Mouse (Mus musculus) naive thymus-derived CD4-positive, alpha-beta T cell, adult 2 months (primary cell): ENCODE results near the gene ccdc198.
A peak's percentile ranks its signal among the peaks of the same experiment; 100 is the strongest.

Source experiments
- DNase-seq: peaks from one replicate; pipeline ENCODE4 v3.0.0-alpha.2; 2011; ENCODE audit warnings: low read depth

ccdc198 gene

DNA sequence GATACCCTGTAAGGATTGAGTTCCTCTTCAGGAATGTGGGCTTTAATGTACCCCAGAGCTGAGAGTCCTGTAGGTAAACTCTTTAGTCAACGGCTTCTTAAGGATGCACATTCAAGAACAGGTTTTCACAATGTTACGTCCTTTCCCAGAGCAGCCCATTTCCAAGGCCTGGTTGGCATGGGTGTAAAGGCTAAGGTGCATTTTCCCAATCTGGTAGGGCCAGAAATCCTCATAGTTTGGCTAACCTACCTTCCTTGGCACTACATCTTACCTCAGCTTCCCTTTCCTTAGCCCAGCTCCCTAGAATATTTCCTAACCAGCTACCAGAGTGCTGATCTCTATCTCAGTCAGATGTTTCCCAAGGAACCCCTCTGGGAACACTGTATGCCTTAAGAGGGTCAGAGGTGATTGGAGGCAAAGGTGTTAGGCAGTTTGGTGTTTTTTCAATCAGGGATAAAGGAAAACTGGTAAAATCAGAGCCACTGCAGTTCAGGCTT is 48.2 kb downstream of the ccdc198 start:
- DNase-seq: no peak

GRCm38 (mm10) chr14:49186270-49186669 is 59.0 kb downstream of the ccdc198 start:
- DNase-seq: no peak

- no peak for DNase-seq
These were observed 65.5 kb downstream of the ccdc198 start for GRCm38 (mm10) chr14:49179736-49180135.

GRCm38 (mm10) chr14:49173290-49174135 is 71.8 kb downstream of the ccdc198 start:
- DNase-seq: peak; percentile 38

DNA sequence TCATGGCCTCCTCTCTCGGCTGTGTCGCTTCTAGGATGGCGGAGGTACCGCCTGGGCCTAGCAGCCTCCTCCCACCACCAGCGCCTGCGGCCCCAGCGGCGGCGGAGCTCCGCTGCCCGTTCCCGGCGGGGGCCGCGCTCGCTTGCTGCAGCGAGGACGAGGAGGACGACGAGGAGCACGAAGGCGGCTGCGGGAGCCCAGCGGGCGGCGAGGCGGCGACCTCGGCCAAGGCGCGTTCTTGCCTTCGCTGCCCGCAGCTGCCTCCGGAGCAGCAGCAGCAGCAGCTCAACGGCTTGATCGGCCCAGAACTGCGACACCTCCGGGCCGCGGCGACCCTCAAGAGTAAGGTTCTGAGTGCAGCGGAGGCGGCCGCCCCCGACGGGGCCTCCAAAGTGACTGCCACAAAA is 72.7 kb downstream of the ccdc198 start:
- DNase-seq: peak; percentile 79

DNA sequence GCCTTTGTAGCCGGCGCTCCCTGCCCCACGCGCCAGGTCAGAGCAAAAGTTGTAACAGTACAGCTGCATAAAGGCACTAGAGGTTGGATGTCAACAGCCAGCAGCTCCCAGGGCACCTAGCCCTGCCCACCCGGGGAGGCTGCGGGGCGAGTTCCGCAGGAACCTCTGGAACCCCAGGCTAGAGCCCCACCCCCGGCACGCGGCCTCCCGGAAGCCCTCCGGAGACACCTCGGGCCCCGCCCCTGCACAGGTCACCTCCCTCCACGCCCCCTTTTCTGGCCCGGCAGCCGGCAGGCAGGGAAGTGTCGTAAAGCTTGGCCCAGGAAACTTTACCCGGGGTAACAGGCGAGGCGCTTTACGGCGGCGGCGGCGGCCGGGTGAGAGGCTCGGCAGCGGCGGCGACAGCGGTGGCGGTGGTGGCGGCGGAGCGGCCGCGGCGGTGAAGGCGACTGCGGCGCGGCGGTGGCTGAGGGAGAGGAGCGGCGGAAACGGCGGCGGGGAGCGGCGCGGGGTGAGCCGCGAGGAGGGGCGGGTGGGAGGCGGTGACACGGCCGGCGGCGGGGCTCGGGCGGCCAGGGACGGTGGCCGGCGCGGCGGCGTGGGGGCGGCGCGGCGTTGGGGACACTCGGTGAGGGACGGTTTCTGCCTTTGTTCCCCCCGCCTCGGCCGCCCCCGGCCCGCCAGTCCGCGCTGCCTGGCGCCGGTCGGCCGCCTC is 73.2 kb downstream of the ccdc198 start, which contains the start of gene Naa30:
Gene Naa30 (plus strand): TSS at position 360 of the 715 bp plus-strand sequence.
- peak; percentile 95 for DNase-seq

DNA sequence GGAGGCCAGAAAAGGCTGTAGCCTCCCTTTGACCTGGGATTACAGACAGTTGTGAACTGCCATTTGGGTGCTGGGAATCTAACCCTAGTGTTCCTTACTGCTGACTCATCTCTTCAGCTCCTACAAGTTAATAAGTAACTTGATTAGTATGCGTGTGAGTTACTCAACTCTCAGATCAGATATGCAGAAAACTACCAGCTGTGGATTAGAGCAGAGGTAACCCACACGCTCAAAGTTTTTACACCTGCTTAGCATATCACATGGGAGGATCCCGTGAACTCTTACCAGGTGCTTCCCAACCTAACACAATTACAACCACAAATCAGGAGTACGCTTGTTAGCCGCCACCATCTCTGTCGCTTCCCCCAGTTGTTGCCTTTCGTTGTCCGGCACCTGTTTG is 74.0 kb downstream of the ccdc198 start:
- no peak for DNase-seq
